Mouse (Mus musculus) adrenal gland, adult 8-10 months (tissue): Measurements from ENCODE around the gene Ist1. TPM values are rescaled to one million over a fixed set of nuclear protein-coding genes. Genes with fewer than 3 reads are reported as not detected.

ENCODE experiments used
- DNase-seq: peaks from one replicate; pipeline ENCODE4 v3.0.0; 2022
- total RNA-seq, 4 experiments: library from RNA; stranded (reverse); gene quantifications; 2 replicates each; pipeline ENCODE4 v1.2.4; 2022

Gene Ist1
- 100 to 1,000 TPM in 1 of 4 experiments, 10 to 100 TPM in 3; 85.7 to 100 (median 97.0) TPM for total RNA-seq

- DNase-seq, result peak; percentile 97
These were observed at the start of gene Ist1 for GRCm38 (mm10) chr8:109693146-109693900. Gene Ist1, minus strand, starts transcription at chr8:109693260.

GRCm38 (mm10) chr8:109738049-109738380 is 45.0 kb upstream of the Ist1 start:
- no peak for DNase-seq

- peak; percentile 71 for DNase-seq
These were observed 44.4 kb upstream of the Ist1 start, which contains the start of gene Atxn1l for GRCm38 (mm10) chr8:109737237-109738048. Gene Atxn1l, minus strand, starts transcription at chr8:109737739.

- DNase-seq, result no peak
These were observed 43.8 kb upstream of the Ist1 start for GRCm38 (mm10) chr8:109736819-109737218.

GRCm38 (mm10) chr8:109734018-109734417 is 41.0 kb upstream of the Ist1 start:
- DNase-seq, result no peak

GRCm38 (mm10) chr8:109731012-109731411 is 38.0 kb upstream of the Ist1 start:
- no peak for DNase-seq

- no peak for DNase-seq
These were observed 32.0 kb upstream of the Ist1 start for GRCm38 (mm10) chr8:109725106-109725505.

GRCm38 (mm10) chr8:109714961-109715360 is 21.9 kb upstream of the Ist1 start:
- DNase-seq, result no peak

GRCm38 (mm10) chr8:109712521-109712920 is 19.5 kb upstream of the Ist1 start:
- no peak for DNase-seq

- DNase-seq, result no peak
These were observed 14.9 kb upstream of the Ist1 start for GRCm38 (mm10) chr8:109707921-109708320.

- peak; percentile 47 for DNase-seq
These were observed 13.8 kb upstream of the Ist1 start for GRCm38 (mm10) chr8:109706874-109707237.

- DNase-seq, result no peak
These were observed 13.2 kb upstream of the Ist1 start for GRCm38 (mm10) chr8:109706076-109706873.

- DNase-seq, result peak; percentile 90
These were observed 12.4 kb upstream of the Ist1 start, which contains the start of gene Zfp821 for GRCm38 (mm10) chr8:109705320-109706075. Gene Zfp821, plus strand, starts transcription at chr8:109705546.

- DNase-seq, result no peak
These were observed 11.7 kb upstream of the Ist1 start for GRCm38 (mm10) chr8:109704565-109705319.

GRCm38 (mm10) chr8:109698477-109698876 is 5.4 kb upstream of the Ist1 start:
- no peak for DNase-seq

- no peak for DNase-seq
These were observed 4.7 kb upstream of the Ist1 start for GRCm38 (mm10) chr8:109697754-109698153.

- DNase-seq, result no peak
These were observed 1.1 kb upstream of the Ist1 start for GRCm38 (mm10) chr8:109694154-109694553.

GRCm38 (mm10) chr8:109692443-109693145 is 466 bp downstream of the Ist1 start:
- DNase-seq, result peak; percentile 58

GRCm38 (mm10) chr8:109691769-109692168 is 1.3 kb downstream of the Ist1 start:
- DNase-seq, result no peak

- DNase-seq, result no peak
These were observed 5.8 kb downstream of the Ist1 start for GRCm38 (mm10) chr8:109687248-109687647.

- DNase-seq, result no peak
These were observed 10.9 kb downstream of the Ist1 start for GRCm38 (mm10) chr8:109682120-109682519.
